Mouse (Mus musculus): ENCODE data around the gene Ndrg2.

Ndrg2 gene

GRCm38 (mm10) chr14:51912391-51913061, 1.4 kb downstream of the Ndrg2 start:
- DNase-seq: no peak

- DNase-seq: no peak
Measured at GRCm38 (mm10) chr14:51911301-51911700, 2.7 kb downstream of the Ndrg2 start.

GRCm38 (mm10) chr14:51906102-51906501, 7.9 kb downstream of the Ndrg2 start:
- DNase-seq: no peak

- peak in 1 of 2 experiments; percentile 25 for DNase-seq
Measured at GRCm38 (mm10) chr14:51904706-51905105, 9.3 kb downstream of the Ndrg2 start.

GRCm38 (mm10) chr14:51903782-51904181, 10.2 kb downstream of the Ndrg2 start:
- no peak for DNase-seq

- DNase-seq: peak; percentile 93 to 95
Measured at GRCm38 (mm10) chr14:51902806-51903710, 10.9 kb downstream of the Ndrg2 start.

GRCm38 (mm10) chr14:51899351-51899750, 14.6 kb downstream of the Ndrg2 start:
- no peak for DNase-seq

GRCm38 (mm10) chr14:51896539-51897170, 17.3 kb downstream of the Ndrg2 start:
- DNase-seq: no peak

GRCm38 (mm10) chr14:51896019-51896418, 17.9 kb downstream of the Ndrg2 start:
- DNase-seq: peak; percentile 42 to 43

GRCm38 (mm10) chr14:51895071-51895470, 18.9 kb downstream of the Ndrg2 start:
- DNase-seq: no peak

- DNase-seq: no peak
Measured at GRCm38 (mm10) chr14:51893809-51894208, 20.1 kb downstream of the Ndrg2 start.

GRCm38 (mm10) chr14:51893094-51893794, 20.7 kb downstream of the Ndrg2 start:
- DNase-seq: no peak

GRCm38 (mm10) chr14:51892191-51892939, 21.6 kb downstream of the Ndrg2 start, which contains the start of gene Slc39a2:
Gene Slc39a2, plus strand, starts transcription at chr14:51892889.
- DNase-seq: no peak

- no peak for DNase-seq
Measured at GRCm38 (mm10) chr14:51889833-51890232, 24.1 kb downstream of the Ndrg2 start.

GRCm38 (mm10) chr14:51886051-51886450, 27.9 kb downstream of the Ndrg2 start:
- no peak for DNase-seq

- DNase-seq: peak; percentile 98
Measured at GRCm38 (mm10) chr14:51884598-51885331, 29.2 kb downstream of the Ndrg2 start, which contains the start of gene Mettl17. Gene Mettl17, plus strand, starts transcription at chr14:51884842.

- no peak for DNase-seq
Measured at GRCm38 (mm10) chr14:51884031-51884544, 29.9 kb downstream of the Ndrg2 start.

GRCm38 (mm10) chr14:51883527-51884030, 30.4 kb downstream of the Ndrg2 start:
- peak; percentile 74 to 81 for DNase-seq

GRCm38 (mm10) chr14:51877517-51877916, 36.4 kb downstream of the Ndrg2 start:
- no peak for DNase-seq

GRCm38 (mm10) chr14:51871741-51872140, 42.2 kb downstream of the Ndrg2 start:
- DNase-seq: no peak

GRCm38 (mm10) chr14:51870756-51871155, 43.2 kb downstream of the Ndrg2 start:
- DNase-seq: no peak

All from cerebellum, postnatal 10 days (tissue).